Mouse (Mus musculus): Measurements from ENCODE around the gene Nhsl1.

DNA sequence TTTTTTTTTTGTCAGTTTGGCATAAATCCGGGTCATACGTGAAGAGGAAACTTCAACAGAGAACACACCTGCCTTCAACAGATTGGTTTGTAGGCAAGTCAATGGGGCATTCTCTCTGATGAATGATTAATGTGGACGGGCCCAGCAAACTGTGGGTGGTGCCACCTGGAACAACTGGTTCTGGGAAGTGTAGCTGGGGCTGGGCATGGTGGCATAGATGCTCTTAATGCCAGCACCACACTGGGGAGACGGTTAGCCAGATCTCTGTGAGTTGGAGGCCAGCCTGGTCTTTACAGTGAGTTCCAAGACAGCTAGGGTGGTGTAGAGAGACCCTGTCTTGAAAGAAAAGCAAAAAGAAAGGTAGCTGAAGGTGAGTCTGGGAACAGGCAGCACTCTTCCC is 228.6 kb downstream of the Nhsl1 start:
- TF ChIP-seq CTCF (IDR thresholded peaks at IDR 0.05; ENCODE audit: extremely low read depth, insufficient read length, insufficient replicate concordance, low read depth, low read length) (no peak), POLR2A (IDR thresholded peaks at IDR 0.05; ENCODE audit: low read depth, low read length) (no peak)
